Mouse (Mus musculus): ENCODE results near the gene Lap3.

GRCm38 (mm10) chr5:45444130-45444832 is 48.9 kb upstream of the Lap3 start:
- TF ChIP-seq POLR2A (IDR thresholded peaks at IDR 0.05; ENCODE audit: low read depth, low read length) (no peak), CTCF (IDR thresholded peaks at IDR 0.05; ENCODE audit: borderline replicate concordance, insufficient read depth, low read length) (no peak)
